Comparison of ENCODE assay signal across 12 mouse cellular contexts in genomic region chr1:158960984-158961383, GRCm38 (mm10). TPM values are rescaled to one million over a fixed set of nuclear protein-coding genes. Genes with fewer than 3 reads are reported as not detected.
DNase-seq lines count a peak whose midpoint lies in the region; ATAC-seq and TF ChIP-seq lines count a peak whose summit lies in the region.
"Had no signal": no experiment of that assay in that cellular context is flagged by ENCODE, and none has a peak within 500 bp of the region (broad histone marks: within the 10 kb centered on the region; RNA-seq: fewer than 3 reads in every experiment).

No protein-coding gene starts in this region.

- peak; percentile 16 for DNase-seq in heart, embryonic 10.5 days (ENCODE audit: low spot score)
- DNase-seq in heart, adult 8-10 months (ENCODE audit: low spot score) = no peak
- no peak for DNase-seq in neural tube, embryonic 10.5 days (ENCODE audit: extremely low spot score, low spot score)
- peak; percentile 35 for DNase-seq in limb, embryonic 14.5 days (ENCODE audit: low spot score)
- no peak for DNase-seq in spleen, adult 18-20 months
- no peak for DNase-seq in left cerebral cortex, adult 9 months (ENCODE audit: low spot score in 2 of 2)
- DNase-seq in layer of hippocampus, postnatal 36 days = no peak
- DNase-seq: gastrocnemius, postnatal 14 days; kidney, adult 11 months; liver, postnatal 0 days; thymus, adult 2 months had no signal

- TF ChIP-seq POLR2A in limb, embryonic 14.5 days (IDR thresholded peaks at IDR 0.05; ENCODE audit: borderline replicate concordance, extremely low read depth, insufficient read depth, insufficient read length) = no peak

- H3K27ac ChIP-seq in heart, embryonic 10.5 days = no peak overlapping the region
- no peak overlapping the region for H3K27ac ChIP-seq in neural tube, embryonic 12.5 days
- H3K27ac ChIP-seq in limb, embryonic 14.5 days (replicated peaks; ENCODE audit: low read depth, low read length) = no peak overlapping the region

- no peak overlapping the region for H3K4me3 ChIP-seq in heart, embryonic 10.5 days
- H3K4me3 ChIP-seq in neural tube, embryonic 12.5 days = no peak overlapping the region
- no peak overlapping the region for H3K4me3 ChIP-seq in limb, embryonic 14.5 days (replicated peaks; ENCODE audit: low read length)

- no peaks in the 10 kb centered on the region for H3K9me3 ChIP-seq in heart, embryonic 10.5 days
- H3K9me3 ChIP-seq in neural tube, embryonic 12.5 days = no peaks in the 10 kb centered on the region
- H3K9me3 ChIP-seq in limb, embryonic 14.5 days (ENCODE audit: control insufficient read depth, low read length) = no peaks in the 10 kb centered on the region

- no peak overlapping the region for H3K9ac ChIP-seq in neural tube, embryonic 12.5 days
- H3K9ac ChIP-seq in limb, embryonic 14.5 days (ENCODE audit: low read depth, low read length, severe bottlenecking) = no peak overlapping the region
- H3K9ac ChIP-seq: liver, postnatal 0 days had no signal

- H3K4me2 ChIP-seq in neural tube, embryonic 12.5 days (replicated peaks) = peak overlapping the region; percentile 35; the same call in 1 of the 2 replicates
- peak overlapping the region; percentile 39 for H3K4me2 ChIP-seq in limb, embryonic 14.5 days (replicated peaks; ENCODE audit: low read depth, low read length, severe bottlenecking)

- no peaks in the 10 kb centered on the region for H3K36me3 ChIP-seq in heart, embryonic 10.5 days
- no peaks in the 10 kb centered on the region for H3K36me3 ChIP-seq in neural tube, embryonic 12.5 days
- no peaks in the 10 kb centered on the region for H3K36me3 ChIP-seq in limb, embryonic 14.5 days (ENCODE audit: control insufficient read depth, insufficient read depth, low read length)

- no peak for ATAC-seq in neural tube, embryonic 12.5 days (ENCODE audit: low FRiP score, low read depth)
- ATAC-seq in limb, embryonic 14.5 days (ENCODE audit: low FRiP score, low read depth) = no peak
- ATAC-seq: liver, postnatal 0 days had no signal

- H3K27me3 ChIP-seq in heart, embryonic 10.5 days (ENCODE audit: insufficient read depth, poor library complexity, severe bottlenecking) = 0 out of 2 replicates have a peak, but pooled peaks cover 4% of the 10 kb centered on the region
- H3K27me3 ChIP-seq in neural tube, embryonic 12.5 days (replicated peaks) = no peaks in the 10 kb centered on the region
- H3K27me3 ChIP-seq in limb, embryonic 14.5 days (ENCODE audit: control insufficient read depth, insufficient read depth, low read length) = no peaks in the 10 kb centered on the region

- WGBS in heart, embryonic 10.5 days = 35% methylated on average over 4 of the region's 4 CpGs
- WGBS in neural tube, embryonic 12.5 days = 38% methylated on average over 4 of the region's 4 CpGs
- 25% methylated on average over 4 of the region's 4 CpGs for WGBS in limb, embryonic 14.5 days

- H3K4me1 ChIP-seq in heart, embryonic 10.5 days = peaks cover 9% of the 10 kb centered on the region
- peaks cover 10% of the 10 kb centered on the region; the same call in 1 of the 2 replicates for H3K4me1 ChIP-seq in neural tube, embryonic 12.5 days
- H3K4me1 ChIP-seq in limb, embryonic 14.5 days (ENCODE audit: control insufficient read depth, insufficient read depth, low read length) = peaks cover 10% of the 10 kb centered on the region

RNA-seq across cellular contexts. Expression of gene Pappa2, which starts 19.3 kb away (rescaled TPM):
- polyA plus RNA-seq in heart, embryonic 10.5 days (2016; fragmentation: Nextera tagmentation; extraction: Ambion mirVana) = 0.22 TPM in 1 of 2 replicates, not detected in the other
- under 1 TPM; 0.11 to 0.59 (median 0.19) TPM for total RNA-seq in heart, adult 8-10 months (2022)
- polyA plus RNA-seq in neural tube, embryonic 12.5 days (2016; fragmentation: Nextera tagmentation; extraction: Ambion mirVana) = 2.3 and 5.0 TPM in 2 replicates
- polyA plus RNA-seq in limb, embryonic 14.5 days (2012; rRNA removed) = 4.4 and 5.2 TPM in 2 replicates
- polyA plus RNA-seq in limb, embryonic 14.5 days (2014; fragmentation: Nextera tagmentation; extraction: Ambion mirVana) = 3.1 and 3.8 TPM in 2 replicates
- total RNA-seq in layer of hippocampus, postnatal 36 days (2021) = 1 to 10 TPM in 1 of 2 experiments, under 1 TPM in 1; 0.75 to 1.2 TPM

Comparison
In these comparisons a context has a peak if more than half of its experiments do, and no peak if none do; other contexts are left out.
1. DNase-seq: peak in heart, embryonic 10.5 days (single experiment) and limb, embryonic 14.5 days (single experiment); none in heart, adult 8-10 months (single experiment), neural tube, embryonic 10.5 days (single experiment), spleen, adult 18-20 months (0 of 2), left cerebral cortex, adult 9 months (0 of 2) and layer of hippocampus, postnatal 36 days (0 of 2).